Comparison of ENCODE assay signal across 16 mouse cellular contexts in the genomic region with DNA sequence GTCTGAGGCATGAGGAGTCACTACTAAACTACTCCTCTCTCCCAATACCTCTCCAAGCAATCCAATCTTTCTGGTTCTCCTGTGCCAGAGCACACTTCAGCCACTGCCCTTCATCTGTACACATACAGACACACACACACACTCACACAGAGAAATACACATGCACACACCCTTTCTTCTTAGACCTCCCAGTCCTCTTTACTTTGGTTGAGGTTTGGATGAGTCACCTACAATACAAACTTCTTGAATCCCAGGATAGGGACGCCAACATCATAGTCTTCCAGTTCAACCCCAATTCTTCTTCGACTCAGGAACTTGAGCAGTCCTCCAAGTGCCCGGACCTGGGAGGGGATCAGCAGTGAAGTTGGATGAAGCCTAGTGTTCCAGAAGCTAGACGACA. TPM values are rescaled to one million over a fixed set of nuclear protein-coding genes. Genes with fewer than 3 reads are reported as not detected.
DNase-seq lines count a peak whose midpoint lies in the region; ATAC-seq and TF ChIP-seq lines count a peak whose summit lies in the region.
"Had no signal": no experiment of that assay in that cellular context is flagged by ENCODE, and none has a peak within 500 bp of the region (broad histone marks: within the 10 kb centered on the region; RNA-seq: fewer than 3 reads in every experiment).

No protein-coding gene starts in this region.

- no peak for TF ChIP-seq CTCF in kidney, postnatal 0 days (IDR thresholded peaks at IDR 0.05; ENCODE audit: low read depth)

- H3K36me3 ChIP-seq in heart, embryonic 12.5 days = no peaks in the 10 kb centered on the region
- H3K36me3 ChIP-seq in kidney, postnatal 0 days (ENCODE audit: insufficient read depth, low read length) = no peaks in the 10 kb centered on the region
- H3K36me3 ChIP-seq in embryonic facial prominence, embryonic 15.5 days = no peaks in the 10 kb centered on the region
- no peaks in the 10 kb centered on the region for H3K36me3 ChIP-seq in stomach, embryonic 14.5 days (ENCODE audit: control insufficient read depth, insufficient read depth, low read length)
- H3K36me3 ChIP-seq: limb, embryonic 15.5 days had no signal

- H3K9me3 ChIP-seq in heart, embryonic 12.5 days (replicated peaks) = no peaks in the 10 kb centered on the region
- no peaks in the 10 kb centered on the region for H3K9me3 ChIP-seq in kidney, postnatal 0 days (replicated peaks; ENCODE audit: low read length)
- H3K9me3 ChIP-seq in embryonic facial prominence, embryonic 15.5 days (replicated peaks) = no peaks in the 10 kb centered on the region
- no peaks in the 10 kb centered on the region for H3K9me3 ChIP-seq in stomach, embryonic 14.5 days (ENCODE audit: control insufficient read depth, low read depth, low read length)
- H3K9me3 ChIP-seq: forebrain, embryonic 13.5 days; limb, embryonic 15.5 days had no signal

- H3K4me1 ChIP-seq in heart, embryonic 12.5 days (replicated peaks) = peaks cover 40% of the 10 kb centered on the region
- peaks cover 24% of the 10 kb centered on the region for H3K4me1 ChIP-seq in kidney, postnatal 0 days (replicated peaks; ENCODE audit: insufficient read depth, low read length)
- peaks cover 35% of the 10 kb centered on the region for H3K4me1 ChIP-seq in embryonic facial prominence, embryonic 15.5 days
- peaks cover 26% of the 10 kb centered on the region for H3K4me1 ChIP-seq in stomach, embryonic 14.5 days (ENCODE audit: control insufficient read depth, insufficient read depth, low read length)

- peak overlapping the region; percentile 40; the same call in 1 of the 2 replicates for H3K27ac ChIP-seq in heart, embryonic 12.5 days (ENCODE audit: poor library complexity, severe bottlenecking)
- peak overlapping the region; percentile 37; the same call in 1 of the 2 replicates for H3K27ac ChIP-seq in kidney, postnatal 0 days
- peak overlapping the region; percentile 36; the same call in 1 of the 2 replicates for H3K27ac ChIP-seq in embryonic facial prominence, embryonic 15.5 days (replicated peaks)
- peak overlapping the region; percentile 67; the same call in 1 of the 2 replicates for H3K27ac ChIP-seq in stomach, embryonic 14.5 days (ENCODE audit: low read length)
- H3K27ac ChIP-seq: forebrain, embryonic 13.5 days; hindbrain, embryonic 14.5 days; limb, embryonic 15.5 days had no signal

- intact Hi-C loops in heart, postnatal 14 days (cut with DNase I) = loop anchor here (2.0 kb wide), 1 partner anchor 21 kb away; no protein-coding TSS in a partner anchor

- 69% methylated on average over 4 of the region's 4 CpGs for WGBS in heart, embryonic 12.5 days
- WGBS in kidney, postnatal 0 days = 74% methylated on average over 4 of the region's 4 CpGs
- WGBS in embryonic facial prominence, embryonic 15.5 days = 73% methylated on average over 4 of the region's 4 CpGs
- 73% methylated on average over 4 of the region's 4 CpGs for WGBS in stomach, embryonic 14.5 days

- H3K4me3 ChIP-seq in heart, embryonic 12.5 days = no peak overlapping the region
- H3K4me3 ChIP-seq in kidney, postnatal 0 days (replicated peaks; ENCODE audit: low read depth, low read length) = no peak overlapping the region
- H3K4me3 ChIP-seq in embryonic facial prominence, embryonic 15.5 days (replicated peaks) = no peak overlapping the region
- H3K4me3 ChIP-seq in stomach, embryonic 14.5 days (ENCODE audit: low read depth, low read length) = no peak overlapping the region
- H3K4me3 ChIP-seq: forebrain, embryonic 13.5 days; limb, embryonic 15.5 days had no signal

- no peak overlapping the region for H3K9ac ChIP-seq in heart, embryonic 12.5 days
- H3K9ac ChIP-seq in kidney, postnatal 0 days (ENCODE audit: low read depth, low read length) = no peak overlapping the region
- H3K9ac ChIP-seq in embryonic facial prominence, embryonic 15.5 days = no peak overlapping the region
- H3K9ac ChIP-seq in stomach, embryonic 14.5 days (replicated peaks; ENCODE audit: low read depth, low read length) = no peak overlapping the region
- H3K9ac ChIP-seq: forebrain, embryonic 13.5 days; hindbrain, embryonic 14.5 days; limb, embryonic 15.5 days had no signal

- no peak for DNase-seq in heart, postnatal 14 days
- no peak for DNase-seq in kidney, postnatal 0 days (ENCODE audit: low spot score)
- DNase-seq in kidney, adult 18-20 months = no peak
- no peak for DNase-seq in cerebellum, postnatal 4 days (ENCODE audit: low spot score in 2 of 2)
- DNase-seq in layer of hippocampus, postnatal 25 days (ENCODE audit: extremely low spot score in 1 of 2, low spot score in 1 of 2) = no peak
- DNase-seq: cerebellum, adult 9-11 months; right cerebral cortex, postnatal 14 days; thymus, postnatal 25 days had no signal

- no peak overlapping the region for H3K4me2 ChIP-seq in heart, embryonic 12.5 days
- H3K4me2 ChIP-seq in kidney, postnatal 0 days (ENCODE audit: low read length) = no peak overlapping the region
- H3K4me2 ChIP-seq in embryonic facial prominence, embryonic 15.5 days (replicated peaks) = no peak overlapping the region
- no peak overlapping the region for H3K4me2 ChIP-seq in stomach, embryonic 14.5 days (replicated peaks; ENCODE audit: low read depth, low read length)
- H3K4me2 ChIP-seq: forebrain, embryonic 13.5 days; hindbrain, embryonic 14.5 days; limb, embryonic 15.5 days had no signal

- H3K27me3 ChIP-seq in heart, embryonic 12.5 days (replicated peaks) = no peaks in the 10 kb centered on the region
- no peaks in the 10 kb centered on the region for H3K27me3 ChIP-seq in kidney, postnatal 0 days (ENCODE audit: insufficient read depth, low read length)
- no peaks in the 10 kb centered on the region for H3K27me3 ChIP-seq in embryonic facial prominence, embryonic 15.5 days
- no peaks in the 10 kb centered on the region for H3K27me3 ChIP-seq in stomach, embryonic 14.5 days (ENCODE audit: control insufficient read depth, insufficient read depth, low read length)
- H3K27me3 ChIP-seq: forebrain, embryonic 13.5 days; limb, embryonic 15.5 days had no signal

- no peak for ATAC-seq in heart, embryonic 12.5 days (ENCODE audit: insufficient number of reproducible peaks, low FRiP score)
- no peak for ATAC-seq in kidney, postnatal 0 days (replicated peaks; ENCODE audit: low FRiP score, low read depth)
- ATAC-seq in embryonic facial prominence, embryonic 15.5 days (ENCODE audit: insufficient number of reproducible peaks, low FRiP score, low TSS enrichment, low read depth) = no peak
- no peak for ATAC-seq in stomach, embryonic 14.5 days (ENCODE audit: insufficient number of reproducible peaks, insufficient read depth, low FRiP score, low read depth)
- ATAC-seq: forebrain, embryonic 13.5 days had no signal

RNA-seq across cellular contexts. Expression of a gene that starts 2.8 kb away (rescaled TPM):
- 3.5 and 4.9 TPM in 2 replicates for polyA plus RNA-seq in heart, embryonic 12.5 days (2016; fragmentation: Nextera tagmentation; extraction: Ambion mirVana)
- 1 to 10 TPM; 1.6 to 2.0 TPM for total RNA-seq in heart, postnatal 14 days (2021)
- 2.7 and 3.0 TPM in 2 replicates for polyA plus RNA-seq in kidney, postnatal 0 days (2015; fragmentation: Nextera tagmentation; extraction: Ambion mirVana)
- polyA plus RNA-seq in embryonic facial prominence, embryonic 15.5 days (2015; fragmentation: Nextera tagmentation; extraction: Ambion mirVana) = 3.6 and 5.4 TPM in 2 replicates
- polyA plus RNA-seq in stomach, embryonic 14.5 days (2014; fragmentation: Nextera tagmentation; extraction: Ambion mirVana) = 3.6 and 3.8 TPM in 2 replicates
- total RNA-seq in layer of hippocampus, postnatal 25 days (2021) = under 1 TPM; 0.62 to 0.82 TPM
- total RNA-seq: gastrocnemius, adult 8-10 months had no signal

RNA-seq across cellular contexts. Expression of a gene that starts 6.0 kb away (rescaled TPM):
- polyA plus RNA-seq in heart, embryonic 12.5 days (2016; fragmentation: Nextera tagmentation; extraction: Ambion mirVana) = 349 and 354 TPM in 2 replicates
- 10 to 100 TPM; 61.6 to 72.9 TPM for total RNA-seq in heart, postnatal 14 days (2021)
- 266 and 282 TPM in 2 replicates for polyA plus RNA-seq in kidney, postnatal 0 days (2015; fragmentation: Nextera tagmentation; extraction: Ambion mirVana)
- polyA plus RNA-seq in embryonic facial prominence, embryonic 15.5 days (2015; fragmentation: Nextera tagmentation; extraction: Ambion mirVana) = 324 and 329 TPM in 2 replicates
- 83.0 and 88.5 TPM in 2 replicates for polyA plus RNA-seq in stomach, embryonic 14.5 days (2014; fragmentation: Nextera tagmentation; extraction: Ambion mirVana)
- total RNA-seq in layer of hippocampus, postnatal 25 days (2021) = 10 to 100 TPM in 1 of 2 experiments, 1 to 10 TPM in 1; 9.7 to 10.1 TPM

RNA-seq across cellular contexts. Expression of a gene that starts 15.0 kb away (rescaled TPM):
- 192 and 205 TPM in 2 replicates for polyA plus RNA-seq in heart, embryonic 12.5 days (2016; fragmentation: Nextera tagmentation; extraction: Ambion mirVana)
- total RNA-seq in heart, postnatal 14 days (2021) = 10 to 100 TPM; 49.3 to 50.0 TPM
- 227 and 244 TPM in 2 replicates for polyA plus RNA-seq in kidney, postnatal 0 days (2015; fragmentation: Nextera tagmentation; extraction: Ambion mirVana)
- polyA plus RNA-seq in embryonic facial prominence, embryonic 15.5 days (2015; fragmentation: Nextera tagmentation; extraction: Ambion mirVana) = 319 and 347 TPM in 2 replicates
- 292 and 322 TPM in 2 replicates for polyA plus RNA-seq in stomach, embryonic 14.5 days (2014; fragmentation: Nextera tagmentation; extraction: Ambion mirVana)
- total RNA-seq in layer of hippocampus, postnatal 25 days (2021) = 10 to 100 TPM; 19.5 to 20.7 TPM

RNA-seq across cellular contexts. Expression of a gene that starts 16.0 kb away (rescaled TPM):
- polyA plus RNA-seq in heart, embryonic 12.5 days (2016; fragmentation: Nextera tagmentation; extraction: Ambion mirVana) = 2.4 and 2.6 TPM in 2 replicates
- under 1 TPM; 0.34 to 0.48 TPM for total RNA-seq in heart, postnatal 14 days (2021)
- 2.3 and 3.7 TPM in 2 replicates for polyA plus RNA-seq in kidney, postnatal 0 days (2015; fragmentation: Nextera tagmentation; extraction: Ambion mirVana)
- polyA plus RNA-seq in embryonic facial prominence, embryonic 15.5 days (2015; fragmentation: Nextera tagmentation; extraction: Ambion mirVana) = 21.5 and 23.4 TPM in 2 replicates
- polyA plus RNA-seq in stomach, embryonic 14.5 days (2014; fragmentation: Nextera tagmentation; extraction: Ambion mirVana) = 16.3 and 21.3 TPM in 2 replicates
- total RNA-seq in layer of hippocampus, postnatal 25 days (2021) = 1 to 10 TPM in 1 of 2 experiments, under 1 TPM in 1; 0.64 to 1.1 TPM
- total RNA-seq: gastrocnemius, adult 8-10 months had no signal

RNA-seq across cellular contexts. Expression of a gene that starts 21.4 kb away (rescaled TPM):
- 0.27 TPM in 1 of 2 replicates, not detected in the other for polyA plus RNA-seq in heart, embryonic 12.5 days (2016; fragmentation: Nextera tagmentation; extraction: Ambion mirVana)
- total RNA-seq in heart, postnatal 14 days (2021) = not detected
- not detected in 2 replicates for polyA plus RNA-seq in kidney, postnatal 0 days (2015; fragmentation: Nextera tagmentation; extraction: Ambion mirVana)
- polyA plus RNA-seq in embryonic facial prominence, embryonic 15.5 days (2015; fragmentation: Nextera tagmentation; extraction: Ambion mirVana) = 98.5 and 131 TPM in 2 replicates
- polyA plus RNA-seq in stomach, embryonic 14.5 days (2014; fragmentation: Nextera tagmentation; extraction: Ambion mirVana) = 0.30 and 0.63 TPM in 2 replicates
- total RNA-seq in layer of hippocampus, postnatal 25 days (2021) = not detected
- total RNA-seq: gastrocnemius, adult 8-10 months; megakaryocyte-erythroid progenitor cell, adult 5-6 weeks had no signal
- polyA plus RNA-seq: forebrain, embryonic 13.5 days; hindbrain, embryonic 14.5 days had no signal
